Mouse (Mus musculus): ENCODE results near the gene Ube2z.

DNA sequence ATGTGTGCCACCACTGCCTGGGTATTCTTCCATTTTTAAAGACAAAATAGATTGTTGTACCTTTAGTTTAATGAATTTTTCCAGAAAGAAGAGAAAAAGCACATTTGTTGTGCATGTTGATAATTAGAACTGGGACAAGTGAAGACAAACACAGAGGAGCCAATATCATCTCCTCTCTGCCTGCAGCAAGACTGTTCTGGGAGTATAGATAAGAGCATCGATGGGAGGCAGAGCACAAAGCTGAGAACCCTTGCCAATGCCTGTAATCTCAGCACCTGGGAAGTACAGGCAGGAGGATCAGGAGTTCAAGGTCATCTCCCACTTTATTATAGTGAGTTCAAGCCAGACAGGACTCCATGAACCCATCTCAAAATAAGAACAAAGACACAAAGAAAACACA is 26.6 kb downstream of the Ube2z start:
- TF ChIP-seq EP300 (IDR thresholded peaks at IDR 0.05; ENCODE audit: low read depth) (peak; percentile 47; the same call in 1 of the 2 replicates), CTCF (IDR thresholded peaks at IDR 0.05; ENCODE audit: low read depth) (no peak)

Measured in liver, embryonic 14.5 days (tissue).